Mouse (Mus musculus): Measurements from ENCODE around the gene Mip.
"Not testable (repeated sequence)": the region's sequence is repeated elsewhere in the genome, so short reads cannot be mapped to it uniquely, and the experiment has no call there.

Mip gene

GRCm38 (mm10) chr10:128272819-128273439, 47.3 kb downstream of the Mip start:
- in situ Hi-C loops (cut with MboI; ENCODE audit: unreplicated experiment in 2 of 2): not testable (repeated sequence)

DNA sequence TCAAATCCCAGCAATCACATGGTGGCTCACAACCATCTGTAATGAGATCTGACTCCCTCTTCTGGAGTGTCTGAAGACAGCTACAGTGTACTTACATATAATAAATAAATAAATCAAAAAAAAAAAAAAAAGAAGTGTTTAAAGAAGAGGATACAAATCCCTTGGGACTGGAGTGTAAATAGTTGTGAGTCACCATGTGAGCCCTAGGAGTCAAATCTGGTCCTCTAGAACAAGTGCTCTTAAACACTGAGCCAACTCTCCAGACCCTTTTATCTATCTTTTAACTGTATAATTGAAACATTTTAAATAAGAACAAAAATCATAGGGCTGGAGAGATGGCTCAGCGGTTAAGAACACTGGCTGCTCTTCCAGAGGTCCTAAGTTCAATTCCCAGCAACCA, 49.7 kb downstream of the Mip start:
- in situ Hi-C loops (cut with MboI; ENCODE audit: unreplicated experiment in 2 of 2): not testable (repeated sequence)

GRCm38 (mm10) chr10:128278158-128278557, 52.5 kb downstream of the Mip start:
- in situ Hi-C loops (cut with MboI; ENCODE audit: unreplicated experiment in 2 of 2): no loop called here

- in situ Hi-C loops (cut with MboI; ENCODE audit: unreplicated experiment in 2 of 2): loop anchor here in 1 of 2 experiments (5.0 kb wide), 1 partner anchor 69 kb away; the partner anchor contains the start of gene Spryd4
These were observed 55.3 kb downstream of the Mip start for GRCm38 (mm10) chr10:128280943-128281342.
